Mouse (Mus musculus) kidney, adult 18-20 months (tissue): ENCODE results near the gene Rere.

ENCODE experiments used
- DNase-seq: peaks from one replicate; pipeline ENCODE4 v3.0.0; 2021

The Rere gene

DNA sequence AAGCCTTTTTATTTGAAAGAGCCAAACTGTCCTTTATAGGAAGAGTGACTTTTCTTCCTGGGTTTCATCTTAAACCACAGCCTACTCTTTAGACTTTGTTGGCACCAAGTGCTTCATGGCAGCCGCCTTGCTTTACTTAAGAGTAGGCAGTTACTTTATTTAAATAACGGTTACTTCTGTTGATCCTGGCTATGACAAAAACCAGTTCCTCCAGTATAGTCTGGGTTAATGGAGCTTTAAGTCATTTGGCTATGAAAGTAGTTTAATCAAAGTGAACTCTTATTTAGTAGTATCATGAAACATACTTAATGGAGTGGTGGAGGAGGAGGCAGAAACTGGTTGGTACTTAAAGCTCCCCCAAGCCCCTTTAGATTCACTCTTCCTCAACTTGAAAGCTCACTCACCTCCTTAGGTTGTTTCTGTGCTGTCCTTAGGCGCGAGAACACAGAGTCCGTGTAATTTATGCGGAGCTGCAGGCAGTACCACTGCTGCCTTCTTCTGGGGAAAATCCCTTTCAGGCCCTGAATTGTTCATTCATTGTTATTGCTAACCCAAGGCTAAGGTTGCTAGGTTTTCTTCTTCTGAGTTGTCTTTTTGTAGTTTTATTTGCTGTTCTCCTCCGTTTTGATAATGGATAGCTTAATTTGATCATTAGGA lies 70.1 kb downstream of the Rere start:
- no peak for DNase-seq

DNA sequence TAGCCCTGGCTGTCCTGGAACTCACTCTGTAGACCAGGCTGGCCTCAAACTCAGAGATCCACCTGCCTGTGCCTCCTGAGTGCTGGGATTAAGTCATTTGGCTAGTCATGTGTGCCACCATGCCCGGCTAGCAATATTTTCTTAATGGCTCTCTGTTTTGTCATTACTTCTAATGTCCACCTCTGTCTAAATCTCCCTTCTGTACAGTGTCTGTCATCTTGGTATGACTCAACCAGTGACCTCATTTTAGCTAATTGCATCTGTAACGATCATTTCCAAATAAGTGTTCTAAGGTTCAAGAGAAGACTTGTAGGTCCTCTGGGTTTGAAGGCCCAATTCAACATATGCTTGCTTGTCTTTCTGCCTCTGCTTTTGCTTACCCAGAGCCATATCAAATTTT lies 71.3 kb downstream of the Rere start:
- no peak for DNase-seq

DNA sequence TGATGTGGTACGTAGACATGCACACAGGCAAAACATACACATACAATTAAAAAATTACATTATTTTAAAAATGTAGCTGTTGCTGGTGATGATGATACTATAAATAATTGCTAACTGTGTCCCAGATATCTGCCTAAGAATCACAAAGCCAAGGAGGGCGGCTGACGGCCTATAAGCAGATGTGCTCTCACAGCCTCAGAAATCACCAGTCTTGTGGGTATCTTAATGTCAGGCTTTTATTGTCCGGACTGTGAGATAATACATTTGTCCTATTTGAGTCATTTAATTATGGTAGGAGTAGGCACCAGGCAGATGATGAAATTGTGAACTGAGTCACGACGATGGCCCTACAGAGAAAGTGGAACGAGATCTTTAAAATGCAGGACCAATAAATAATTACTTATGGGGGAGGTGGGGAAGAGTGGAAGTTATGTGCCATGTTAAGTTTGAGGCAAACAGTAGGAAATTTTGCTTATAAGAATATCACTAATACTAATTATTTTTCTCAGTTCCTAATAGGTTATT lies 72.0 kb downstream of the Rere start:
- no peak for DNase-seq

DNA sequence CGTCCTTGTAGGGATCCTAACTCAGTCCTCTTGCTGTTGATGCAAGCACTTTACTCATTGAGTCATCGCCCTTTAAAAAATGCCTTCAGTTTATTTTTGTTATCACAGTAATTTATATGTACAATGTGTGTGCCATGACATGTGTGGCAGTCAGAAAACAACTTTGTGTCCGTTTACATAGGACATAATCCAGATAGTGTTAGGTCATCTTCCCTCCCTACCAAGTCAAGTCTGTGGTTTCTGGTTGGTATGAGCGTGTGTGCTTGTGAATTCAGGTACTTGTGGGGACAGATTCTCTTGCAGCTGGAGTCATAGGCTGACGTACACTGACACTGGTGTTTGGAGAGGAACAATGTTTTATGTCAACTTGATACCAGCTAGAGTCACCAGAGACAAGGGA lies 74.4 kb downstream of the Rere start:
- no peak for DNase-seq

DNA sequence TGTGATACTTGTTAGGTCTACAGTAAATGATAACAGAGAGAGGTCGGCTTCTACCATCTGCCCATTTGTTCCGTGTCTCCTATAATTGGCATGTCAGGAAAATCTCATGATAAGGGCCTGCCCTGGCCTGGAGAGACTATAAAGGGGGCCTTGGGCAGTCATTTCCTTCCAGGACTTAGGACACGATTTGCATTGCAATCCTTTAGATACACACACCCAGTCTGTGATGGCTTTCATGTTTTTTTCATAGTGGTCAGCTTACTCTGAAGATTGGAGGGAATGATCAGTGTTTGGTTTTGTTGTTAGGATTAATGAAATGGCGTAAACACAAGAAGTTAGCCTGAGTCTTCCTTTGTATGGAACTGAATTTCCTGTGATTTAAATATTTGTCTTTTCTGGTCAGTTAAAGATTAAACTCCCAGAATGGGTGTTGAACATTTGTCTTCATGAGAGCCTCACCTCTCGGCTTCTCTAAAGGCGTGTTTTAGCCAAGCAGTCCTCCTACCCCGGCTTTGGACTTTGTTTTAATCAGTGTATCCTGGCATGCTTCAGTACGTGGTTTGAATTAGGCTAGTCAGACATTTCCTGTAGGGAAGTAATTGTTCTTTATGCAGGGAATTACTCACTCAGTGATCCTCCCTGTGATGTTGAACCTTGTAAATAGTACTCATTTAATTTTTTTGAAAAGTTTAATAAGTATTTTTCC lies 80.7 kb downstream of the Rere start:
- DNase-seq: no peak

DNA sequence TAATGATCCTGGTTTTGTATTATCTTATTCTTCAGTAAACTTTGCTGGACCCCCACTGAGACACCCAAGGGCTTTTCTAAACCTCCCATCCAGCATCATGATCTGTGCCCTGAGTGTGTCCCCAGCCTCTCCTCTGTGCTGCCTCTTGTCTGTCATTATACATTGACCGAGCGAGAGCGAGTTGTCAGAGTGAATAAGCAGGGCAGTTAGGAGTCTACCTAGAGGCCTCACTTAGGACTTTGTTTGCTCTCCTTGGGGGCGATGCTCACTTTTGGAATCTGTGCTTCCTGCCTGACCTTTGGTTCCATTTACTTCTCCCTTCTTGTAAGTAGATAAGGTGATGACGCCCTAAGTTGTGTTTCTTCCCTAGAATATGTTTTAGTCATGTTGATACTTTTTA lies 81.4 kb downstream of the Rere start:
- DNase-seq: no peak

DNA sequence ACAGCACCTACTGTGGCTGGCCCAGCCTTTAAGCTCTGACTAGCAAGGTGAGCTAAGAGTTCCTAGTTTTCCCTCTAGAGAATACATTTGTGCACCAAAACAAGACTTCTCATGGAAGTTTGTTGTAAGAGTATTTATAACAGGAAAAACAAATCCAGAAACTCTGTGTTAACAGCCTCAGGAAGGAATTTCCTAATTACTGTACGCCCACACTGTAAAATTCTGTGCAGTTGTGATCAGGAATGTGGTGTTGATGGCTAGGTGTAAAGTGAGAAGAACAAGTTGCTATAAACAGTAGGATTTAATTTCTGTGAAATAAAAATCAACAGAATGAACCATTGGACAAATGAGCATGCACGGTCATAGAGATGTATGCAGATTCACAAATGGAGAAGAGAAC lies 83.3 kb downstream of the Rere start:
- DNase-seq: no peak

DNA sequence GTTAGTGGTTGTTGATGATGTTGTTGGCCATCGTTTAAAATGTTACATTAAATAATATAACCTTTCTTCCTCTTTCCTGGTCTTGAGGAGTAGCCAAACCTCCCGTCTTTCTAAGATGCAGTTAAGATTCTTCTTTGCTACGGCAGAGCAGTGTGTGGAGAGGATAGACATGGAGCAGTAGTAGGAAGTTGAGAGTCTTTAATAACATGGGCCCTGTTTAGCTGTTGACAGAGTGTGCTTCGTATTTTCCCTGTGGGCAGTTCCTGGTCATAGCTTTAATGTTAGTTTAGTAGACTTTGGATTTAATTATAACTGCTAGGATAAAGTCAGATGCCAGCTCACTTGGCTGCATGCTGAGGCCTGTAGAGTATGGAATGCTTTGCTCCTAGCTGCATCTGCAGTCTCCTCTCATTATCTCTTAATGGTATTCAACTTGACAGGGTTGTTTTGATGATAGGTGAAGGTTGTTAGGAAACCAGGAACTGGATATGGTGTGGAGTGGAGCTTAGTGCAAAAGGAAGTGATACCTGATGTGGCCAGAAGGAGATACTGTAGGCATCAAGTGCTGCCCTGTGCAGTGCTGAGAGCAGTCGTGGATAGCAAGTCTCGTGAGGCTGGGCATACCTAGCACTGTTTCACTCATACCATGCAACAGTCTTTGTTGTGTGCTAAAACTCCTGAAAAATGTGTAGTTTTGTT lies 85.2 kb downstream of the Rere start:
- no peak for DNase-seq

DNA sequence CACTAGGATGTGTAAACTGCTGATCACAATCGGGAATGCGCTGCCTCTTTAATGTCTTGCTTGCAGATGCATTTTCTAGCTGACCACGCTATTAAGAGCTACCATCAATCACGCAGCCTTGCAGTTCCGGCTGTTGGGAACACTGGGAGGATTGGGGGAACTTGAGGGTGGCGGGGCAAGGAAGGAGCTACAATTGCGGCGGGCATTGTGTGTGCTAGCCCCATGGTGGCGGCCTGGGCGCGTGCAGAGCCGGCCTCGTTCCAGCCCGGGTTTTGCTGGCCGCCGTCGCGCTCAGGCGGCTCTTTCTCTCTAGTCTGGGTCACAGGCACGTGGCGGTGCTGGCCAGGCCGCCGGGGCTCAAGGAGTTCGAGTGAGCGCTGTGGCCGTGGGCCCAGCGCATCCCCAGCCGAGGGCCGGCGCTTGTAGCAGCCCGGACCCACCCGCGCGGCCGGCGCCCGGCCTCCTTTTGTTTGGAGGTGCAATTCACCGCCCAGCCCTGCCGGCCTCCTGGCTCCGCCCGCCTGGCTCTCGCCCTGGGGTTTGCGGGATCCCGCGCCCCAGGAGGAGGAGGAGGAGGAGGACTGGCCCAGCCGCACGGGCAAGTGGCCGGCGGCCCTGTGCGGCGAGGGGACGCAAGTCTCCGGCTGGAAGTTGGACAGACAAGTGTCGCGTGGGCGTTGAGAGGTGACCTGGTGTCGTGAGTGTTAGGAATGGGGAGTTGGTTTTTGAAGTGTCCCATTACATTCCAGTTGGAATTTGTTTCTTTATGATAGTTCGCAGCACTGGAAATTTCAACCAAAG lies 90.3 kb downstream of the Rere start:
- peak; percentile 84 for DNase-seq

DNA sequence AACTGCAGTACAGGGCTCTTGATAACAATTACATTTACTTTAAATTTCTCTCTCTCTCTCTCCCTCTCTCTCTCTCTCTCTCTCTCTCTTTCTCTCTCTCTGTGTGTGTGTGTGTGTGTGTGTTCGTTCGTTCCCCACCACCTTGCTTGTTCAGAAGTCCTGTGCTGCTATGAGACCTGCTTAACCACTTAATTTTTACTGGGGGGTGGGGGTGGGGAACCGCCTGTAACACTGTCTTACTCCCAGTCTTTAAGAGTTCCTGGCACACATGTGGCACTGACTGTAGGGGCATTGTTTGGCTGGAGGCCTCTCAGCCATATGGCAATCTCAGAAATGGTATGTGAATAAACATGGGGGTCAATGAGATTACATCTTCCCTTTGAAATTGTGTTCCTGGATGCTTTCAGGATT lies 91.2 kb downstream of the Rere start:
- DNase-seq: no peak

DNA sequence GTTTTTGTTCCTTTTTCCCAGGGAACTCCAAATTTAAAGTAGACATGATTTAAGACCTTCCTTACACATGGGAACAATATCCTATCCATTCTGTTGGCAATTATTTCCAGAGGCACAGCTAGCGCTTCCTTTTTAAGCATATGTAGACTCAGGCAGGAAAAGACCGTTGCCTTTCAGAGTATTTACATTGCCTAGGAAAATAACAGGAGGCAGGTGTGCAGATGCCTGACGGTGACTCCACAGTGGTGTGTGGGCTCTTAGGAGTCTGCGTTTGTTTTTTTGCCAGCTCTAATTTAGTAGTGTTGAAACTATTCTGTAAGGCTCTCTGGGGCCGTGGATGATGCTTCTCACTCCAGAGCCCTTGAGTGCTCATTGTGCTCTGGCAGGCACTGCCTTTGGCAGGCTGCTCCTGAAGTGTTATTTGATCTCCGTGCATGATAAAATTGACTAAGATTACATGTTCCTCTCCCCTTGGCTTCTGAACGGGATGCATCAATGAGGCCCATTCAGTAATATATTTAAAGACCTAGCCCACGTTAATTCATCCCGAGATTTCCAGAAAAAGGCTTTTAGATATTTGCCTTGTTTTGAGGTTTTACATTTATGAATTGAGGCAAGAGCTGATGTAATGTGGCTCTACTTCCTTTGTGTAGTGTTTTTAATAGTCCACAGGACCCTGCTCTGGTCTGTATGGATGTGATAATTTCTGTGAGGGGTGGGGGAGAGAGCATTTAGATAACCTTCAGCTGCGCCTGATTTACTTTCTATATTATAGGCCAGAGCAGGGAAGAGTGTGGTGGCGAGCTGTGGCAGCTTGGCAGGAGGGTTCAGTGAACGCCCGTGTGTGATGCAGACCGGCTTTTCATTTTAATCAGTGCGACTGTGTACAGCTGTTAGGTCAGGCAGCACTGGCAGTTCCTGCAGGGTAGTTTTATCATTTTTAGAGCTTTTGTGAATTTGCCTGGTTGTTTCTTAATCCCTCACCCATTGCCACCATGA lies 92.0 kb downstream of the Rere start:
- no peak for DNase-seq

DNA sequence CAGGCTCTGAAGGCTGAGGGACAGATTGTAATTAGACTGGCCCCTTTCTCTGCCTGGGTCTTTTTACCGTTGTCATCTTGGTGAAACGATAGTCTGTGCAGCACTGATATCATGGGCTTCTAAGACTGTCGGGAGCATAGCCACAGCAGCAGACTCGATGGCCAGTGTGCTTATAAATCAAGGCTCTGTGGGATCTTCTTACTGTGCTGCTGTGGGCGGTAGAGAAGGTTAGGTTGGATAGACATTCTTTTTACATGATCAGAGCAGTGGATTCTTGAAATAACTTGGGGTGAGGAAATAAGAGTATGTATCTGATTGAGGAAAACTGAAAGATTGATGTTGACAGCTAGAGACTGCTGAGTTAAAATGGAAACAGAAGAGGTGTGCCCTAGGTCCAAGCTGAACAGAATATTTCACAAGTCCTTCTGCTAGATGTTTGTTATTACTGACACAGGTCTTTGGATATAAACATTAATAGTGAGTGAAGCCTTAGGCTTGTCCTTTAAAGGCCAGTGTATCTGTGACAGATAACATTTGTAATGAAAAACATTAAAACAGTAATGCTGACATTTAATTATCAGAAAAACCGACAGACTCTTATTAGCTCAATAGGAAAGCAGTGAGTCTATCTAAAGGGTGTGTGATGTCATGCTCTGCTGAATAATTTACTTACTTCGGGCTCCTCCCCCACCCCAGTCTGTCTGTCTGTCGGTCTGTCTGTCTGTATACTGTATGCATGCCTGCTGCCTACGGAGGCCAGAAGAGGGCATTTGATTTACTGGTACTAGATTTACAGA lies 93.4 kb downstream of the Rere start:
- no peak for DNase-seq

DNA sequence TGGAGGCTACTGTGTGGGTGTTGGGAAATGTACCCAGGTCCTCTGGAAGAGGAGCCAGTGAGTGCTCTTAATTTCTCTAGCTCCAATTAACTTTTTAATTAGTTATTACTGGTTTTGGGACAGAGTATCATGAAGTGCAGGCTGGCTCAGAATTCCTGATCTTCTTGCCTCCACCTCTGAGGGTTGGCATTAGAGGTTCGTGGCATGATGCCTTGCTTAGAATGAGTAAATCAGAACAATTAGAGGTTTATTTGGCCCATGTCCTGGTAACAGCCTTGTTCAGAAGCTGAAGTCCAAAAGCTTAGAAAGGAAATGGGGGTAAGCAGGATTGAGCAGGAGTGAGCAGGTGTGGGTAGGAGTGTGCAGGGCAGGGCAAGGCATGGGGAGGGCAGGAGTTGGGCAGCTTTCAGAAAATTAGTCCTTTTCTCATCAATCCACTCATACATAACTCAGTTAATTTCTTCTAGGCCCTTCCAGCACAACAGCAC lies 94.0 kb downstream of the Rere start:
- DNase-seq: peak; percentile 60

DNA sequence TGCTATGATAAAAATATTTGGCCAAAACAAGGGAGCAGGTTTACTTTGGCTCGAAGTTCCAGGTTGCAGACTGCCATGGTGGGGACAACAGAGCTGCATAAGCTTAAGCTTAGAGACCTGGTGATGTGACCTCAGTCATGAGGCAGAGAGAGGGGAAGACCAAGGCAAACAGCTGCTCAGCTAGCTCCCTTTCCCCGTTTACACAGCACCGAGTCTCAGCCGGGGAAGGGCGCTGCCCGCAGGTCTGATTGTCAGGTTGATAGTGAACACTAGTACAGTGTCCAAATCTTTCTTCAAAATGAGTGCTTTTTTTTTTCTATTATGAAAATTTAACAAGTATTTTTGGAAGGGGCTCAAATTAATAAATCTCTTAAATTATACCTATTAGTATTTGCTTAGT lies 97.9 kb downstream of the Rere start:
- no peak for DNase-seq

DNA sequence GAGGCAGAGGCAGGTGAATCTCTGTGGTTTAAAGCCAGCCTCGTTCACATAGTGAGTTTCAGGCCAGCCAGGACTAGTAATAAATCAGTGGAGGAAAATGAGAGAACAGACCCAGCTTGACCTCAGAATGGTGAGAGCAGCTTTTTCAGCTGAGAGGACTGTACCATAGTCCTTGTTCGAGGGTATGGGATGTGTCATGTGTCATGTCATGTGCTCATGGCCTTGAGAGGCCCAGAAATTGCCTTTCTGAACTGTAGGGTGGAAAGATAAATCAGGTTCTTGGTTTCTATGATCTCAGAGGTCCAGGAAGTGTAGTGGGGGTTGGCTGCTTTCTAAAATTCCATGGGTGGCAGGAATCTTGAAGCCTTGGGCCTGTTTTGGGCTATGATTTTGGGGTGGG lies 98.3 kb downstream of the Rere start:
- no peak for DNase-seq

DNA sequence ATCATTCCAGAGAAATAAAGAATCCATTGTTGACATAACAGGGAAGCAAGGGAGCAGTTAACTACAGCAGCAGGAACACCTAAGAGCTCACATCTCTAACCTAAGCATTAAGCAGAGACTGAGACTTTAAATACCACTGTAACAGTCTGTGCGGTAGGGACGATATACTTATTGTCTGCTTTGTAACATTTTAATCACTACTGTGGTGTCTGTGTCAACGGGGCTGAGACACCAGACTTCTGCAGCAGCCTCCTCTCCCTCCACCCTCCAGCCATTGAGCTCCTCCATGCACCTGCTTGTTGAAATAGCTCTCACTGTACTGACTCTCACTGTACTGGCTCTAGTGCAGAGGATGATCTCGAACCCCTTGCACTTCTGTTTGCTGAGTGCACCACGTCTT lies 98.8 kb downstream of the Rere start:
- DNase-seq: no peak

DNA sequence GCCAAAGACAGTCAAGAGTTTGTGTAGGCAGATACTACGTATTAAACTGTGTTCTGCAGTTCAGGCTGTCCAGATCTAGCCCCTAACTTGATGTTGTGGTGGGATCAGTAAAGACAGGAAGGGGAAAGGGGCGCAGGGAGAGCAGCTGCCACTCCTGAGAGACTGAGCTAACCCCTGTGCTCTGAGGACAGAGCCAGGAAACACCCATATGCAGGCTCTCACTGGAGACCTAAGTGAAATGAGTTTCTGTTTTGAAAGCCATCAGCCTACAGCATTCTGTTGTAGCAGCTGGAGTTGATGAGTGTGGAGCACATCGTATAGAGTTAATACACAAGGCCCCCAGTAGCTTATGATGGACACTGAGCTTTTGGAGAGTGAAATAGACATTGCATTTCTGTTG lies 101.1 kb downstream of the Rere start:
- no peak for DNase-seq

DNA sequence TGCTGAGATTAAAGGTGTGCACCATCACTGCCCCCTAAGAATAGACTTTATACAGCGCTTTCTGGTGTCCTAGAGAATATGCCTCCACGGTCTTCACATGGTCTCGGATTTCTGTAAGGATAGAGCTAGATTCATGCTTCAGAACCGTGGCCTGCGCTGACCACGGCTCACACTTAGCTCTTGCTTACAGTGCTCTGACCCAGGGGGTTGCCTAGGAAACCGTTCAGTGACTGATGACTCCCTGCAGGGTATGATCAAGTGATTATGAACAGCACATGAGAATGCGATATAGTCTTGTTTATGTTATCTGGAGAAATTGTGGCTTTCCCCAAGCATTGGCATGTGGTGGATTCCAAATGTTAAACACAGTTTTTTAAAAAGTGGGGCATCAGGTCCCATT lies 103.0 kb downstream of the Rere start:
- no peak for DNase-seq

DNA sequence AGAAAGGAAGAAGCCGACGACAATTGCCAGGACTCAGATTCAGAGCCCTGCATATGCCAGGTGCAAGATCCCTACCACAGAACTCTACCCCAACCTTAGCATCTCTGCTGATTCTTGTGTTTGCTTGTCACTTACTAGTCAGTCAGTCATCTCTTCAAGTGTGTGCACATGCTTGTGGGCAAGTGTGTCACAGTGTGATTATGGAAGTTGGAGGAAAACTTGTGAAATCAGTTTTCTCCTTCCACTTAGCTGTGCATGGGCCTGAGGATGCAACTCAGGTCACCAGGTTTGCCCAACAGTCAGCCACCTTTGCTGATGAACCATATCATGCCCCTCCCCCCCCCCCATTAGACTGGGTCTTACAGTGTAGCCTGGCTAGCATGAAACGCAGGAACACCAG lies 103.5 kb downstream of the Rere start:
- no peak for DNase-seq

DNA sequence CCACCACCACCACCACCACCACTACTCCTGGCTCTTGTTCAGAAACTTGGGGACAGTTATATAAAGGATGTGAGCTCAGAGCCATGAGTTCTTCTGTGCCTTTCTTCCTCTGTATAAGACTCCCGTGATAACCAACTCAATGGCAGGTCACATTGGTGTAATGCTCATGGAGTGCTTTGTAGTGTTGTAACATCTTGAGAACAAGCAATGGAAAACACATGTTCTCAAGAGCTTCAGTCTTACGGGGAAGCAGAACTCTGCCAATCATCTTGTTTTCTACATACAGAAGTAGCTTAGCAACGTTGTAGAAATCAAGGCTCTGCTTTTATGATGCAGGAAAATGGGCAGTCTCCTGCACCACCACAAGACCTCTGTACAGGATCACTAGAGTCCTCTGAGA lies 107.1 kb downstream of the Rere start:
- DNase-seq: no peak

DNA sequence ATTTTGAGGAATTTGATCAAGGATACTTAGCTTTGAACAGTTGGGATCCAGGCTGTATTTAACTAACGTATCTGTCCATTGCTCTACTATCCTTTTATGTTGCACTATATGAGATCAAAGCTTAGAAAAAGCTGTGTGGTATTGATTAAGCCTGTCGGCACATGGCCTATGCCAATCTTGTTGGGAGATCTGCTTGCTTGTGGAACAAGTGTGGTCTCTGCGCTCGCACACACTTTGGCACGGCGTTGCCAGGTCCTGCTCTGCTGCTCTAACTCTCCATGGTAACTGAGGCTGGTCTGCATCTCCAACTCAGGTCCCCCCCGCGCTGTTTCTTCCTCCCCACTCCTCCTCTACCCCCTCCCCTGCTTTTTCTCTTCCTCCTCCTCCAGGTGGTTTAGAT lies 112.2 kb downstream of the Rere start:
- DNase-seq: no peak
